Mouse (Mus musculus): ENCODE measurements around the gene Esrrg. TPM values are rescaled to one million over a fixed set of nuclear protein-coding genes. Genes with fewer than 3 reads are reported as not detected.

Esrrg gene
- polyA plus RNA-seq, 1 experiment from 2014 or later = 36.6 TPM

DNA sequence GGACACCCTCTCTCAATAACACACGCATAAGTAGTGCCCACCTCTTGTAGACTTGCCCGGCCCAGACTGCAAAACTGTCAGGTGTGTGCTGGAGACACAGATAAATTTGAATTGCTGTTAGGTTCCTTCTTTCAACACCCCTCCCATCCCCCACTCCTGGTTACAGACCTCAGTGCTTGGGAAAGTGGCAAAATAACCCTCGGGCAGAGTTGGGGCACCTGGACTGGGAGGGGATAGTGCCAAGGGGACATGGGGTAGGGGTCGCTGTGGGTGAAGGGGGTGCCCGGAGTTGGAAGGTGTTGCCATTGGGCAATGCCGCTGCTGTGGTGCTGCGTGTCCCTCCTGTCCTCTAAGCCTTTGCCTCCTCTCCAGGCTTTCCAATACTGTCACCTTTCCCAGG is 43.9 kb downstream of the Esrrg start:
- Histone ChIP-seq H3K9ac (peak overlapping the region; percentile 88; the same call in 1 of the 2 replicates), H3K4me2 (peak overlapping the region; percentile 92), H3K27me3 (no peaks in the 10 kb centered on the region), H3K4me3 (peak overlapping the region; percentile 81), H3K4me1 (replicated peaks) (peaks cover 26% of the 10 kb centered on the region), H3K36me3 (no peaks in the 10 kb centered on the region), H3K9me3 (no peaks in the 10 kb centered on the region), H3K27ac (replicated peaks) (no peak overlapping the region)
- 15% methylated on average over 7 of the region's 7 CpGs for WGBS
- ATAC-seq (ENCODE audit: low FRiP score, low read depth) = 0 out of 2 replicates have a peak, but pooled peaks have one; percentile 9

DNA sequence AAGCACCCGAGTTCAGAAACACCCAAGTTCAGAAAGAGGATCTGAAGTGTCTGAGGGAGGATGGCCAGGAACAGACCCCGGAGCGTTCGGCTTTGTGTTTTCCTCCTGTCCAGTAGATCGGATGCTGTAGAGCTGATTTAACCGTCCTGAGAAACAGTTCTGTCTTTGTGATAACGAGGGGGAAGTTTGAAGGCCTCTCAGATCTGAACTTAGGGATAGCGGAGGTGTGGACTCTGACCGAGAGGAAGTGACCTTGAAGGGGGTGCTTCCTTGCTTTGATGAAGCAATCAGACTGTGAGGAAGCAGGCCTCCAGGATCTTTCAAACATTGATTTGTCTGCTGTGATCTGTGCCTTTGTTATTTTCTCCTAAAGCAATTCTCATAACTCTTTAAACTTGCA is 44.8 kb downstream of the Esrrg start:
- Histone ChIP-seq H3K4me3 (no peak overlapping the region), H3K27ac (replicated peaks) (no peak overlapping the region), H3K9ac (no peak overlapping the region), H3K4me2 (peak overlapping the region; percentile 92; the same call in 1 of the 2 replicates), H3K9me3 (no peaks in the 10 kb centered on the region), H3K4me1 (replicated peaks) (peaks cover 26% of the 10 kb centered on the region), H3K36me3 (no peaks in the 10 kb centered on the region), H3K27me3 (no peaks in the 10 kb centered on the region)
- ATAC-seq (ENCODE audit: low FRiP score, low read depth) = no peak
- 56% methylated on average over 9 of the region's 9 CpGs for WGBS

DNA sequence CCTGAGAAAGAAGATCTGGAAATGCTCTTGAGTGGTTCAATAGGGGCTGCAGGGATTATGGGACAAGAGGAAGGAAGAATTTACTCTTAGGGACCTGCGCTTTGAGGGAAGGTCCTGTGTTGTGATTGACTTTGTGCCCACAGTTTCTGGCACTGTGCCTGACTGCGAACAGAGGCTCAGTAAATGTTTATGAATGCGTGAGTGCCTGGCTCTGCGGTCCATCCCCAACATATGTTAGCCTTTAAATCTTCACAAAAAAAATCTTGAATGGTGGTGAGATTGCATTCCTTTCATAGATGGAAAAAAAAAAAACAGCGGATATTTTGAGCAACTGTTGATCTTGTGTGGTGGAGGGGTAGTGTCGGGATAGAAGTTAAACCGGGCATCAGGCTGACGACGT is 52.4 kb downstream of the Esrrg start:
- no peak overlapping the region for H3K27ac ChIP-seq (replicated peaks)
- no peak overlapping the region for H3K4me3 ChIP-seq
- 58% methylated on average over 9 of the region's 9 CpGs for WGBS
- H3K4me2 ChIP-seq = no peak overlapping the region
- no peak for ATAC-seq (ENCODE audit: low FRiP score, low read depth)
- H3K9ac ChIP-seq = no peak overlapping the region
- H3K4me1 ChIP-seq (replicated peaks) = peaks cover 19% of the 10 kb centered on the region
- no peaks in the 10 kb centered on the region for H3K36me3 ChIP-seq
- no peaks in the 10 kb centered on the region for H3K27me3 ChIP-seq
- H3K9me3 ChIP-seq = no peaks in the 10 kb centered on the region

DNA sequence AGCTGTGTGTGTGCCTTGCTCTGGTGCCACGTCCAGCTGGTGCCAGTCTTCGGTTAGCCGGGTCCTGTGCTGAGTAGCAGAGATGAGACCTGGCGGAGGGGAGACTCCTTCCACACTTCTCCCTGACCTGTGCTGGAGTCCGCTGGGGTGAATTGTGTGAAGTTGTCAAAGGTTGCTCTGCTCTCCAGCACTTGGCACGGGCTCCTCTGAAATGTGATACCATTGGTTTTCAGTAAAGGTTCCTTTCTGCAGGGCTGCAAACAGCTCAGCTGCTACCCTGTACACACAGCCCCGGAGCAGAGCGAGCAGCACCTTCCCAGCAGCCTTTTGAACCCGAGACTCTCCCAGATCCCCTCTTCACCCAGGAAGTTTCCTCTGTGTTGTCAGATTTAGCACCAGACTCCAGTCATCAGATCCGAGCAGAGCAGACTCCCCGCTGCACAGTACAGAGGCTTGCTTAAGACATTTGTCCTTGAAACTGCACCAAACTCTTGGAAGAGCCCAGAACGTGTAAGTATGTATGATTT is 53.6 kb downstream of the Esrrg start:
- no peak overlapping the region for H3K9ac ChIP-seq
- H3K4me3 ChIP-seq = no peak overlapping the region
- H3K27me3 ChIP-seq = no peaks in the 10 kb centered on the region
- WGBS = 39% methylated on average over 12 of the region's 12 CpGs
- 0 out of 2 replicates have a peak, but pooled peaks have one; percentile 11 for ATAC-seq (ENCODE audit: low FRiP score, low read depth)
- H3K4me1 ChIP-seq (replicated peaks) = peaks cover 19% of the 10 kb centered on the region
- H3K36me3 ChIP-seq = no peaks in the 10 kb centered on the region
- H3K9me3 ChIP-seq = no peaks in the 10 kb centered on the region
- no peak overlapping the region for H3K4me2 ChIP-seq
- no peak overlapping the region for H3K27ac ChIP-seq (replicated peaks)

DNA sequence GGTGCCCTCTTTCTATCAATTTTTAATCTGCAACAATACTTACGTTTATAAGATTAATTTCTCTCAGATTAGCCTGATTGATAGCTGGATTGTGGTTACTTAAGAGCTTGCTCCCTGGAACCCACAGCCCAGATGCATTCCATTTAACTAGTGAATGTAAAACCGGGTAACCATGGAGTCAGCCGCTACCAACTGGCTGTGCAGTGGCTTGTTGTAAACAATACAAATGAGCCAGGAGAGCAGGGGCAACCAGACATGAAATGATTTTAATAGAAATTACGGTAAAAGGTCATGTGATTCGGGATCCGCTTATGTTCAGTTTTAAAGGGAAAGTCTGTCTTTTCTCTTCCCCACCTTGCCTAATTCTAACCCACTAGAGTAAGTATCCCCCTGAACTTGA is 54.8 kb downstream of the Esrrg start:
- no peaks in the 10 kb centered on the region for H3K36me3 ChIP-seq
- no peaks in the 10 kb centered on the region for H3K27me3 ChIP-seq
- no peak overlapping the region for H3K27ac ChIP-seq (replicated peaks)
- H3K4me3 ChIP-seq = no peak overlapping the region
- ATAC-seq (ENCODE audit: low FRiP score, low read depth) = no peak; the same call in 1 of the 2 replicates
- H3K9me3 ChIP-seq = no peaks in the 10 kb centered on the region
- no peak overlapping the region for H3K4me2 ChIP-seq
- 31% methylated on average over 6 of the region's 6 CpGs for WGBS
- H3K9ac ChIP-seq = no peak overlapping the region
- H3K4me1 ChIP-seq (replicated peaks) = peaks cover 19% of the 10 kb centered on the region

DNA sequence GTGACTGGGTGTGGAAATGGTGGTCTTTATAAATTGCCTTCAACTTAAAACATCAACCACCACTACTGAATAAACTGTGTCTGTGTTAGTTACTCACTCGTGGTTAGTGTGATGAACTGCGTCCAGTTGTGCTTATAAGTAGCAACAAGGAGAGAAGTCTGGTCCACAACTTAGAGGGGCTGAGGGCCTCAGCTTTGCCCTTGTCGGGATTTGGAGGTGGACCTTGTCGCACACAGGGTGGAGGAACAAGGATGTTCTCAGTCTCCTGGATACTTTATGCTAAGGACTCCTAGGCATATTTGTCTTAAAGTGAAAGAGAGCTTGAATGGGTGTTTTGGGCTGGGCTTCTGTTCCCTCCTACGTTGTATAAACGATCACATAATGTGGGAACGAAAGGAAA is 55.7 kb downstream of the Esrrg start:
- peaks cover 19% of the 10 kb centered on the region for H3K4me1 ChIP-seq (replicated peaks)
- H3K4me3 ChIP-seq = no peak overlapping the region
- no peak overlapping the region for H3K4me2 ChIP-seq
- WGBS = 89% methylated on average over 7 of the region's 7 CpGs
- H3K9ac ChIP-seq = no peak overlapping the region
- no peak for ATAC-seq (ENCODE audit: low FRiP score, low read depth)
- H3K36me3 ChIP-seq = no peaks in the 10 kb centered on the region
- H3K9me3 ChIP-seq = no peaks in the 10 kb centered on the region
- H3K27me3 ChIP-seq = no peaks in the 10 kb centered on the region
- H3K27ac ChIP-seq (replicated peaks) = no peak overlapping the region

DNA sequence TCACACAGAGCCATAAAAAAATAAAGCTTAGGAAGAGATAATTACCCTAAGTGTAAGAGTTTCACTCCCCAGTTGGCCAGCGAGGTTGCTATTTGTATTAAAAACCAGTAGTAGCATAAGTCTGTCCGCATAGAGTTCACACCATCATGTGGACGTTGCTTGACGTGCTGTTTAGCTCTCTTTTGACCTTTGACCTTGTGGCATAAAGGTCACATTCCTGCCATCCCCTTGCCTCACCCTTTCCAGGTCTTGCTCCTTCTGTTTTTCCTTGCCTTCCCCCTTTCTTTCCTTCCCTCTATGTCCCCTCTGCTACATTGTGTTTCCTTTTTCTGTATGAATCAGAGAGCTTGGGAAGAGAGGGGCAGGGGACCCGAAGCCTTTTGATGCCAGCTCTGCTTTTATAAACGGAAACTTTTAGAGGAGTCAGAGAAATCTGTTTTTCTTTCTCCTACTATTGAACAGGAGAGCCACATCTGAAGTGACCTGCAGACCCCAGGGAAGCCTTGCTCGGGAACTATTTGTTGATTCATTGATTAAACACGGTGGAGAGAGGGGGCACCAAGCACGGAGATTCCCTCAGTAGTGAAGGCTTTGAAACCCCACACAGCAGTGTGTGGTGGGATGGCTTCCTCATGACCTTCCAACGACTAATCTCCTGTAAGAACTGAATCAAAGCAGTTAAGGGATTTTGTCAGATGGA is 57.5 kb downstream of the Esrrg start:
- WGBS = 39% methylated on average over 10 of the region's 10 CpGs
- H3K27ac ChIP-seq (replicated peaks) = no peak overlapping the region
- H3K9ac ChIP-seq = no peak overlapping the region
- H3K4me3 ChIP-seq = no peak overlapping the region
- H3K36me3 ChIP-seq = no peaks in the 10 kb centered on the region
- H3K4me2 ChIP-seq = no peak overlapping the region
- ATAC-seq (ENCODE audit: low FRiP score, low read depth) = no peak
- H3K27me3 ChIP-seq = no peaks in the 10 kb centered on the region
- H3K9me3 ChIP-seq = no peaks in the 10 kb centered on the region
- H3K4me1 ChIP-seq (replicated peaks) = peaks cover 19% of the 10 kb centered on the region

DNA sequence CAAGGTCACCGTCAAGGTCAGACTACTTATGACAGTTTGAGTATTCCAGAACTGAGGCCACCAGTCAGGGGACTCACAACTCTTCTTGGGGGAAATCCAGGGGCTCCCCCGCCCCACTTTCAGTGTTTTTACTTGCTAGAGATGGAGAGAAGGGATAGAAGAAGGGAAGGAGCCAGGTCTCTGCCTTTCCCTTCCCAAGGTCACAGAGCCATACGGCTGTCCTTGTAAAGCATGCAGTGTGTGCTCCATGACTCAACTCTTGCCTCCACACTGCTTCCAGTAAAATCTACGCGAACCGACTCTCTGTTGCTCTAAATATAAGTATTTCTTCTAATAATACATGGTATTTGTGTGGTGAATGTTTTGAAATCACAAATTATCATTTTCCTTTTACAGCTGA is 61.2 kb downstream of the Esrrg start:
- Histone ChIP-seq H3K9ac (no peak overlapping the region), H3K4me3 (no peak overlapping the region), H3K4me1 (replicated peaks) (no peaks in the 10 kb centered on the region), H3K9me3 (no peaks in the 10 kb centered on the region), H3K27ac (replicated peaks) (no peak overlapping the region), H3K36me3 (no peaks in the 10 kb centered on the region), H3K4me2 (no peak overlapping the region), H3K27me3 (no peaks in the 10 kb centered on the region)
- ATAC-seq (ENCODE audit: low FRiP score, low read depth) = no peak
- 95% methylated on average over 6 of the region's 6 CpGs for WGBS

DNA sequence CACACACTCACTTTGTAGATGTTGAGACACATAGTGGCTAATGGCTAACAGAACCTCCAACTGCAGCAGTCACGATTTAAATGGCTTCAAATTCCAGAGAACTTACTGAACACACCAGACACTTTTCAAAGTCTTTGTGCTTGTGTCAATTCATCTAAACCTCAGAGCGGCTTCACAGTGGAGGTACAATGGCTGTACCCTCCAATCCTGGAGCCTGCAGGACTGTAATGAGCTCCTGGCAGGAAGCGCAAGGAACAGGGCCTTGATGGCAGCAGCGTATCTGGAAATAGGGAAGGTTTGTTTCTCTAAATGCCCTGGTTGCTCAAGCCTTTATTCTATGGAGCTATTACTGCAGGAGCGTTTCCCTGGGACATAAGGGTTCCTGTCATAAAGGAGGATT is 63.9 kb downstream of the Esrrg start:
- ATAC-seq (ENCODE audit: low FRiP score, low read depth) = no peak
- Histone ChIP-seq H3K27ac (replicated peaks) (no peak overlapping the region), H3K4me3 (no peak overlapping the region), H3K9ac (no peak overlapping the region), H3K9me3 (no peaks in the 10 kb centered on the region), H3K36me3 (no peaks in the 10 kb centered on the region), H3K4me2 (no peak overlapping the region), H3K27me3 (no peaks in the 10 kb centered on the region), H3K4me1 (replicated peaks) (no peaks in the 10 kb centered on the region)
- 61% methylated on average over 5 of the region's 5 CpGs for WGBS

DNA sequence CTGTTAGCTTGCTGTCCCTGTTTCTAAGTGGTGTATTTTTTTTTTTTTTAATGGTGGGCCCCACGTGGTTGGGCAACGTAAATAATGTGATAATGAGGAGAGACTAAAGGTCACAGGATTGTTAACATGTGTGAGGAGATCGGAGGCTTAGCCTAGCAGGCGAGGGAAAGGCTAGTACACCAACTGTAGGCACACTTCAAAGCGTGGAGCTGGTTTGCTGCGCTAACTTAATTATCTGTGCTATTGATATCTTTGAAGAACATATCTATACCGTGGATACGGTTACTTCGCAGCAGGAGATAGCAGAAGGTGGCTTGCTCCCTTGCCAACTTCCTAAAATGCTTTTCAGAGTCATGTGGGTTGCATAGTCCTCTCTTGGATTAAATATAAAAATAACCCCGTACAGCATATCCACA is 66.2 kb downstream of the Esrrg start:
- Histone ChIP-seq H3K4me1 (replicated peaks) (no peaks in the 10 kb centered on the region), H3K4me2 (no peak overlapping the region), H3K4me3 (no peak overlapping the region), H3K27me3 (no peaks in the 10 kb centered on the region), H3K27ac (replicated peaks) (no peak overlapping the region), H3K9ac (no peak overlapping the region), H3K9me3 (no peaks in the 10 kb centered on the region), H3K36me3 (no peaks in the 10 kb centered on the region)
- no peak for ATAC-seq (ENCODE audit: low FRiP score, low read depth)
- WGBS = 78% methylated on average over 10 of the region's 10 CpGs

DNA sequence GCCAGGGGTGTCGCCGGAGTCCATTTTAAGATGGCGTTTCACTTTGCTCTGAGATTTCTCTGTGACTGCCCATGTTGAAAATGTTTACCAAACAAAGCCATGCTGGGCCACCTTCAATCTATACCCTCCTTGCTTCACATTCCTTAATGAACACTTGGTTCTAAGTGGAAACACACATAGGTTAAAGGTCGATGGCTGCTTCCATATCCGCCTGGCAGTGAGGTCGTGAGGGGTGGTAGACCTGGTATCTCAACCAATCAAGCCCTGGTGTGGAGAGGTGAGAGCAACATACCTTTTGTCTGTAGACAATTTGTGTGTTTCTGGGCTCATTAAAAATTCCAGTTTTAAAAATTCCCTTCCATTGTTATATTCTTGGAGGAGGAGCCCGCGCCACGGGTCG is 68.0 kb downstream of the Esrrg start:
- H3K36me3 ChIP-seq = no peaks in the 10 kb centered on the region
- 75% methylated on average over 10 of the region's 10 CpGs for WGBS
- H3K27ac ChIP-seq (replicated peaks) = no peak overlapping the region
- H3K27me3 ChIP-seq = no peaks in the 10 kb centered on the region
- H3K9me3 ChIP-seq = no peaks in the 10 kb centered on the region
- no peak overlapping the region for H3K9ac ChIP-seq
- H3K4me1 ChIP-seq (replicated peaks) = no peaks in the 10 kb centered on the region
- H3K4me2 ChIP-seq = no peak overlapping the region
- H3K4me3 ChIP-seq = no peak overlapping the region
- no peak for ATAC-seq (ENCODE audit: low FRiP score, low read depth)

DNA sequence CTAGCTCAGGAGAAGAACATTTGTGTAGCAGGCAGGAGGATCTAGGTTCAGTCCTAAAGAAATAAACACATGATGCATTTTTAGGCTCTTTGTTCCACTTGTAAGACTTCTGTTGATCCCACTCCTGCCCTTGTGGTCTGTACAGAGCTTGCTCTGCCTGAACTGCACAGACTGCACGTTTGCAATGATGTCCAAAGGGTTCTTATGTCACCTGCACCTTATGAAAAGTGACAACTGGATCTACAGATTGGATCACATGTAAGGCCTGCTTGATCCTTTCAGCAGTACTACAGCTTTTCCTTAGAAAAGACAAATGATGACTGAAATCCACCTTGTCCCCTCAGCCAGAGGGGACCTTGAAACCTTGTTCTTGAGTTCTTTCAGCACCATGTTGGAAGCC is 70.7 kb downstream of the Esrrg start:
- WGBS = 68% methylated on average over 1 of the region's 1 CpGs
- Histone ChIP-seq H3K9me3 (no peaks in the 10 kb centered on the region), H3K4me2 (no peak overlapping the region), H3K27ac (replicated peaks) (no peak overlapping the region), H3K36me3 (no peaks in the 10 kb centered on the region), H3K4me1 (replicated peaks) (no peaks in the 10 kb centered on the region), H3K4me3 (no peak overlapping the region), H3K27me3 (no peaks in the 10 kb centered on the region), H3K9ac (no peak overlapping the region)
- ATAC-seq (ENCODE audit: low FRiP score, low read depth) = no peak

DNA sequence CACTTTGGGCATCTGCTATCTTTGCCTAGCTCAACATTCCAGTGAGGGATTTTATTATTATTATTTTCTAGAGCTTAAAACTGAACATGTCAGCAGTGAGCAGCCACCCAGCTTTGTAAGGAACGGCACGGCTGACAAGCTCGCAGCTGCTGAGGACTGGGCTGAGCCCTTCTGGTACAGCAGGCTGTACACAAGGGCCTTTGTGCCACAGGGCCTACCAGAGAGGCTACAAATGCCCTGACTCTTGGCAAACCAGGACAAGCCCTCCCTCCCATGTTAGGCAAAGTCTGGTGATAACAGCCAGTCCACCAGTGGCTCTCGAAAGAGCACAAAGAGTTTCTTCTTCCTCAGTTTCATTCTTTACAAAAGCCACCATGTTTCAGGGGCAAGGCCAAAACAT is 75.9 kb downstream of the Esrrg start:
- no peaks in the 10 kb centered on the region for H3K9me3 ChIP-seq
- H3K4me3 ChIP-seq = no peak overlapping the region
- H3K36me3 ChIP-seq = no peaks in the 10 kb centered on the region
- no peaks in the 10 kb centered on the region for H3K27me3 ChIP-seq
- no peaks in the 10 kb centered on the region for H3K4me1 ChIP-seq (replicated peaks)
- no peak overlapping the region for H3K27ac ChIP-seq (replicated peaks)
- 76% methylated on average over 4 of the region's 4 CpGs for WGBS
- no peak overlapping the region for H3K4me2 ChIP-seq
- ATAC-seq (ENCODE audit: low FRiP score, low read depth) = no peak
- H3K9ac ChIP-seq = no peak overlapping the region
